Mouse (Mus musculus): ENCODE data around the gene Phlda2. TPM values are rescaled to one million over a fixed set of nuclear protein-coding genes. Genes with fewer than 3 reads are reported as not detected.

The Phlda2 gene
- total RNA-seq, 2 experiments from 2014 or later = not detected

- DNase-seq (ENCODE audit: low spot score in 2 of 2) = no peak
These were observed 976 bp upstream of the Phlda2 start for GRCm38 (mm10) chr7:143503926-143504325.

GRCm38 (mm10) chr7:143501643-143502417 lies 1.1 kb downstream of the Phlda2 start:
- peak in 1 of 2 experiments; percentile 10 for DNase-seq (ENCODE audit: low spot score in 2 of 2)

DNA sequence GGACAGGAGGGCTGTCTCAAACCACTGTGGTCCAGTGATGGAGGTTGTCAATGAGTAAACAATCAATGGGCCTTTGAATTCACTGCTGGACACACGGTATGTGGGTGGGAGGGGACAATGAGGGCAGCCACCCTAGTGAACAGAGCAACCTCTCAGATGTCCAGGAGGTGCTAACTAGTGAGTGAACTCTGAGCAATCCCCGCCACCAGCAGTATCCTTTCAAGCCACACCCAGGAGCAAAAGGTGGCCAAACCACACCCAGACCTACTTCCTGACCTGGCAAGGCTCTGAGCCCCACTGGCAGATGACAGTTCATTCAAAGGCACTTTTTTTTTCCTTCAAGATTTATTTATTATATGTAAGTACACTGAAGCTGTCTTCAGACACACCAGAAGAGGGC lies 2.0 kb downstream of the Phlda2 start:
- no peak for DNase-seq (ENCODE audit: low spot score in 2 of 2)

- DNase-seq (ENCODE audit: low spot score in 2 of 2) = no peak
These were observed 4.4 kb downstream of the Phlda2 start for GRCm38 (mm10) chr7:143498584-143498983.

DNA sequence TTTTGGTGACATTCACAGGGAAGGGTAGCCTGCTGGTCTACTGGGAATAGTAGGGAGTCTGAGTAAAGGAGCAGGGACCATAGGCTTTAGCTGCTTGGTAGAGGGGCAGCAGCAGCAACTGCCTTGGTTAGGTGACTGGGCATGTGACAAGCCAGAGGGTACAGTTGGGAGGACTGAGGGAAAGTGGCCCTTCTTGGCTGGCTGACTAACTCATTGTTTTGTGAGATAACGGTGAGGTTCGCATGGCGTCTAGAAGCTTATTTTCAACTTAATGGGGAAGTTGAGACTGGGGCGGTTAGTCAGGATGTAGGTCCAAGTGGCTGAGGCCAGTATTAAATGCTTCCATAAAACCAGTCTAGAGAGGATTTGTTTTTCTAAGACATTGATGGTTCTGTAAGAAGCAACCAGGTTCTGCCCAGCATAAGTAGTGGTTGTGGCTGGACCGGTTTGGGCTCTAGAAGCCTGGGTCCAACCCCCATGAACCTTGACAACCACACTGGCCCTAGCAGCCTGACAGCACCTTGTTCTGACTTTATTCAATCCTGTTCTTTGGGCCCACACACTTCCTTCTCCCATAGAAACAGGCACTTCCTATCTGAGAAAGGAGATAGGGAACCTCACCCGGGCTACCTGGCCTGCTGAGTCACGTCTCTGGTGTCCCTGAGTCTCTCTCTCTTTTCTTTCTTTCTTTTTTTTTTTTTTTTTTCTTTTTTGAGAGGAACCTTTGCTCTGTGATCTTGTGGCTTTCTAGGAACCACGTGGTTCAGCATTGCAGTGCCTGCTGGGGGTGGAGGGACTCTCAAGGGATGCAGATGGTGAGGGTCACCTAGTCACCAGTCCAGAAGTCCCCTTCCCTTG lies 7.6 kb downstream of the Phlda2 start:
- DNase-seq (ENCODE audit: low spot score in 2 of 2) = no peak

DNA sequence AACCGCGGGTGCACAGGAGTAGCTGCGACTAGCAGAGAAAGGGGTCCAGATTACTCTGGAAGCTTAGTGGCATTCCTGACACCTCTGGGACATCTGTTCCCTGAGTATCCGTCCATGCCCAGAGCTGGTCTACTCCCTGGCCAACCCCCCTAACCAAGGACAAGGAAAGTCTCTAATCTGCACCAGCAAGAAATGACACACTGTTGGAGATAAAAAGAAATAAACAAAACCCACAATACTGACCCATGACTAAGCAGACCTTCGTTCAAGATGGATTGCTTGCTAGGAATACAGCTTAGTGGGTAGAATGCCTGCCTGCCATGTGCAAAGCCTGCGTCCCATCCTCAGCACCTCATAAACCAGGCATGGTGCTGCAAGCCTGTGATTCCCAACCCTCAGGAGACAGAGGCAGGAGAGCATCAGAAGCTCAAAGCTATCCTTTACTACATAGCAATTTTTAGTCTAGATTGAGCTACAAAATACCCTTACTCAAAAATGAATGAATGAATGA lies 9.3 kb downstream of the Phlda2 start:
- DNase-seq (ENCODE audit: low spot score in 2 of 2) = no peak

DNA sequence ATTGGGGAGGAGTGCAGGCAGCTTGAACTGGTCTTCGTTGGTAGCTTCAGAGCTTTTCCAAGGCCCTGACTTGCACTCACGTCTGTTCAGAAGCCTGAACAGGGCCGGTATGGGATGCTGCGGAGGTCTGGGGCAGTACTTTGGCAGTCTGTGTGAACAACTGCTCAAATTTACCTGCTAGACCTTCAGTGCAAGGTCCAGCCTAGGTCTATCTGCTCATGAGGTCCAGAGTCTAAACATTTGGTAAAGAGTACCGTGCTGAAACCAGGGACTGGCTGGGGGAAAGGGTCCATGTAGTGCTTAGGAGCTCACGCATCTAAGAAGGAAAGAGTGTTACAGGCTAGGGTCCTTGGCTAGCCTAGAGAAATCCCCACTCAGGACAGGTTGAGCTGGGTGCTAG lies 13.2 kb downstream of the Phlda2 start:
- DNase-seq (ENCODE audit: low spot score in 2 of 2) = no peak

DNA sequence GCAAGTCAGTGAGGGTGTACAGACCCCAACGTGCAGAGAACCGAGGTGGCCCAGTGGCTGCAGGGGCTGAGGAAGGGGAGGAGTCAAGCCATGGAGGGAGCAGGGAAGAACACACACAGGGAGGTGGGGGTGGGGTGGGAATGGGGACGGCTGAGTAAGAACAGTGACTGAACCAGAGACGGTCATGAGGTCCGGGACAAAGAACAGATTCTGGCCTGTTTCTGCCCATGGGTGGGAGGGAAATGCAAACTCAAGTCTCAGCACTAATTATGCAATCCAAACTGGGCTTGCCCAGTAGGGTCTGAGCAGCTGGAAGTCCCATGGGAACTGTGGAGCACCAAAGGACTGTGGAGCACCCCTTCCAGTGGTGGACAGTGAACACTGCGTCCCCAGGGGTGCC lies 20.4 kb downstream of the Phlda2 start:
- DNase-seq (ENCODE audit: low spot score in 2 of 2) = no peak

DNA sequence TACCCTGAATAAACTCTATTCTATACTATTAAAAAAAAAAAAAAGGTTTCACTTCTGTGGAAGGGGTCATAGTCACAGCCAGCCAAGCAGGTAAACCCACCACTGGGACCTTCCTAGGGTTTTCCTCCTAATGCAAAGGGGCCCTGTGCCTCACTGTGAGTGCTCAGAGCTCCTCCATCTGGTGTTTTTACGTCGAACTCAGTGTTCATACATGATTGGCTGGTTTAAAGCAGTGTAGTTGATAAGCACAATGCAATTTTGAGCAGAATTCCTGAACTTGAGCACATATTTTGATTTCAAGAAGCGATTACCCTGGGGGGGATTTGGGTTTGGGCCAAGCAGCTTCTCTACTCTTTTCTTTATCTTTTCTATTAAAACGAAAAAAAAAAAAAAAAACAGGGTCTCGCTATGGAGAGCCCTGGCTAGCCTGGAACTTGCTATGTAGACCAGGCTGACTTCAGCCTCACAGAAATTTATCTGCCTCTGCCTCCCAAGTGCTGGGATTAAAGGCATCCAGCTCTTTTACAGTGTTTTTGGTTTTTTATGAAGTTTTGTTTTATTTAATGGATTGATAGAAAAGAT lies 21.1 kb downstream of the Phlda2 start:
- DNase-seq (ENCODE audit: low spot score in 2 of 2) = no peak

GRCm38 (mm10) chr7:143480498-143480897 lies 22.5 kb downstream of the Phlda2 start:
- peak; percentile 41 to 42 for DNase-seq (ENCODE audit: low spot score in 2 of 2)

GRCm38 (mm10) chr7:143477800-143478199 lies 25.1 kb downstream of the Phlda2 start:
- DNase-seq (ENCODE audit: low spot score in 2 of 2) = no peak

GRCm38 (mm10) chr7:143476702-143477335 lies 26.1 kb downstream of the Phlda2 start:
- DNase-seq (ENCODE audit: low spot score in 2 of 2) = no peak

GRCm38 (mm10) chr7:143475876-143476275 lies 27.1 kb downstream of the Phlda2 start:
- DNase-seq (ENCODE audit: low spot score in 2 of 2) = no peak

DNA sequence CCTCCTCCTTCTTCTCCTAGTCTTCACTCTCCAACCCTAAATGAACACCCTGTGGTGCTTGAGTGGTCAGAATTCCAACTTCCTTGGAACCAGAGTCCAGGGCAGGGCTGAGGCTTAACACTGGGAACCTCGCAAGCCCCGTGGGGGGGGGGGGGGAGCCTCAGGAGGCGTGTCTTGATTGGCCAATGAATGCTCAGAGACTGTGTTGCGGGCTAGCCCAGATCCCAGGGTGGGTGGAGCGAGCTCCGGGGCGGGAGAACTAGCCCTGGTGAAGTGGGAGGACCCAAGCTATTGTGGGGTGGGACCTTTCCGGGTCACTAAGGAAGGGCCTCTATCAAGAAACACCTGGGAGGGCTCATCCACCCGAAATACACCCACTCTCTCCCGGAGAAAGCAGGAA lies 28.1 kb downstream of the Phlda2 start:
- DNase-seq (ENCODE audit: low spot score in 2 of 2) = no peak

- DNase-seq (ENCODE audit: low spot score in 2 of 2) = no peak
These were observed 29.4 kb downstream of the Phlda2 start, which contains the start of gene Slc22a18 for GRCm38 (mm10) chr7:143473347-143474101. Gene Slc22a18 (plus strand): TSS chr7:143473736.

GRCm38 (mm10) chr7:143469946-143470345 lies 33.0 kb downstream of the Phlda2 start:
- peak; percentile 58 to 64 for DNase-seq (ENCODE audit: low spot score in 2 of 2)

DNA sequence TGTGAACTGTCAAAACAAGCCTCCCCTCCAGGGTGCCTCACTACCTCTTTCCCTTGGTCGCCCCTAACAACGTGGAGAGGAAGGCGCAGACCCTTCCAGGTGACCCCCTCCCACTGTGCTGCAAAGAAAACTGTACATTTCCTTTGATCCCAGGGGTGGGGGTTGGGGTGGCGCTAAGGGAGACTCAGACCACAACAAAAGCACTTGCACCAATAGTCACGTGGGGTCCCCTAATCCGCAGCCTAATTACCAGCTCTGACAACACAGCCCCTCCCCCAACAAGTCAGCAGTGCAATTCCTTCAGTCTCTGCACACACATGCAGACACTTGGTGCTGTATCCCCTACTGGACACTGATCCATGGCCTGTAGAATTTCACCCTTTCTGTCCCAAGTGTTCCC lies 35.2 kb downstream of the Phlda2 start:
- DNase-seq (ENCODE audit: low spot score in 2 of 2) = no peak

DNA sequence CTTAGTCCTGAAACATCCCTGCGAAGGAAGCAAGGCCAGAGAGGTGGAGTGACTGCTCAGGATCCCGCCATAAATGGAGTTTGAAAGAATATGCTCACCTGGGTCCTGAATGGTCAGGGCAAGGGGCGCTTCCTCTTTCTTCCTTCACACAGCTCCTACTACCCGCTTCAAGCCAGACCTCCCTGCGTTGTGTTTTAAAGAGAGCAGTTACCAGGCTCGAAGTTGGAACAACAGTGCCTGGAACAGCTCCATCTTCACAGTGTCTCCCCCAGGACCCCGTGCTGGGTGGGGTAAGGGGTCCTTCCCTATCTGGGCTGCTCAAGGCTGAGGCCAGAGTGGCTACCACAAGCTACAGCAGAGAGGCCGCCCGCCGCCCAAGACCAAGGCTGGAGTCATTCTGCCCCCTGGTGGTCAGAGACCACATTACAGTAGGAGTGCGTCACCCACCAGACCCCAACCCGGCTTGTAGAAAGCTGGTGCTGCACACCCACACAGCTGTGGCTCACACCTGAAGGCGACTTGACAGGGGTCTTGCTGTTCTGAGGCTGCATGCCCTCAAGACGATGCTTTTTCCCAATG lies 36.8 kb downstream of the Phlda2 start:
- DNase-seq (ENCODE audit: low spot score in 2 of 2) = peak; percentile 76 to 85

DNA sequence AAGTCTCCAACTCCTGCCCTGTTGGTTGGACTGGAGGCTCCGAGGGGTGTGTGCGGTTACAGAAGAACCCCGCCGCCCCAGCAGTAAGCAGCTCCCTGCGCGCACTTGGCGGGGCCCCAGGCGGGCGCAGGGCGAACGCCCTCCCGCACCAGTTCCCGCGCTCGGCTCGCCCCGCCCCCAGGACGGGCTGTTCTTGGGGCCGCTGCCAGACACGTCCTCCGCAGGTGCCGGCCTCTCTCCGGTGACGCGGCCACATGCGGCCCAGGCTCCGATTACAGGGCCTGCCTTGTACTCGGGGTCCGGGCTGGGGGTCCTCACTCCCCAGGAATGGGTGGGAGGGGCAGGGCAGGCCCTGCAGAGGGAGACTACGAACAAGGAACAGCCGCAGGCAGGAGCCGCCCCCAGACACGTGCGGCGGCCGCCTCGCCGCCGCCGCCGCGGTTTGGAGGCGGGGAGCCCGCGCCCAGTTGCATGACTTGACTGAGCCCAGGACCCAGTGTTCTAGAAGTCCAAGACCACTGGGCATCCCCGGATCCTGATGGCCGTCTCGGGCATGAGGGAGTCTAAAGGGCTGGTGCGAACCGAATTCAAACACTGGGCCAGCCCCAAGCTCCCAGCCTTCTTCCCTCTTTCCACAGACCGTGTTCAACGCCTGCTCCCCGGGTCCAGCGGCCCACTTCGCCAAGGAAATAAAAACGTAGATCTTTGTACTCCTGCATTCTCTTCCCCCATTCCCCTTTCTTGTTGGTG lies 38.0 kb downstream of the Phlda2 start:
- no peak for DNase-seq (ENCODE audit: low spot score in 2 of 2)

Measured in layer of hippocampus, postnatal 14 days (tissue).